Mouse (Mus musculus) testis, postnatal 14 days (tissue): ENCODE data around the gene Pttg1.
A peak's percentile ranks its signal among the peaks of the same experiment; 100 is the strongest.

Experiments used
- DNase-seq: peaks from one replicate; pipeline ENCODE4 v3.0.0; 2021; ENCODE audit warnings: low spot score

Pttg1 gene

GRCm38 (mm10) chr11:43425824-43426413 is at the start of gene Pttg1:
TSS of gene Pttg1 (minus strand) at chr11:43426251.
- DNase-seq = peak; percentile 84

GRCm38 (mm10) chr11:43474225-43474774 is 48.2 kb upstream of the Pttg1 start, which contains the start of gene C1qtnf2:
TSS of gene C1qtnf2 (plus strand) at chr11:43474276.
- no peak for DNase-seq

GRCm38 (mm10) chr11:43473635-43474224 is 47.7 kb upstream of the Pttg1 start:
- DNase-seq = no peak

GRCm38 (mm10) chr11:43473115-43473514 is 47.1 kb upstream of the Pttg1 start:
- DNase-seq = no peak

GRCm38 (mm10) chr11:43470881-43471820 is 45.1 kb upstream of the Pttg1 start:
- DNase-seq = no peak

- peak; percentile 27 for DNase-seq
Measured at GRCm38 (mm10) chr11:43470118-43470517, 44.1 kb upstream of the Pttg1 start.

- no peak for DNase-seq
Measured at GRCm38 (mm10) chr11:43463204-43463603, 37.2 kb upstream of the Pttg1 start.

GRCm38 (mm10) chr11:43452266-43452665 is 26.2 kb upstream of the Pttg1 start:
- DNase-seq = no peak

GRCm38 (mm10) chr11:43451322-43451721 is 25.3 kb upstream of the Pttg1 start:
- DNase-seq = no peak

GRCm38 (mm10) chr11:43449916-43450315 is 23.9 kb upstream of the Pttg1 start:
- DNase-seq = no peak

- DNase-seq = no peak
Measured at GRCm38 (mm10) chr11:43443183-43443582, 17.1 kb upstream of the Pttg1 start.

GRCm38 (mm10) chr11:43441121-43441520 is 15.1 kb upstream of the Pttg1 start:
- no peak for DNase-seq

- DNase-seq = no peak
Measured at GRCm38 (mm10) chr11:43434024-43434407, 8.0 kb upstream of the Pttg1 start.

- peak; percentile 82 for DNase-seq
Measured at GRCm38 (mm10) chr11:43433254-43434023, 7.4 kb upstream of the Pttg1 start, which contains the start of gene Slu7. TSS of gene Slu7 (plus strand) at chr11:43433744.

GRCm38 (mm10) chr11:43426414-43426884 is 398 bp upstream of the Pttg1 start:
- DNase-seq = no peak

- DNase-seq = no peak
Measured at GRCm38 (mm10) chr11:43425166-43425709, 813 bp downstream of the Pttg1 start.

GRCm38 (mm10) chr11:43424386-43424785 is 1.7 kb downstream of the Pttg1 start:
- no peak for DNase-seq

- no peak for DNase-seq
Measured at GRCm38 (mm10) chr11:43417201-43417600, 8.8 kb downstream of the Pttg1 start.

GRCm38 (mm10) chr11:43412771-43413451 is 13.1 kb downstream of the Pttg1 start:
- peak; percentile 68 for DNase-seq

GRCm38 (mm10) chr11:43411413-43411812 is 14.6 kb downstream of the Pttg1 start:
- DNase-seq = peak; percentile 47

- DNase-seq = no peak
Measured at GRCm38 (mm10) chr11:43410291-43410690, 15.8 kb downstream of the Pttg1 start.
